Mouse (Mus musculus): ENCODE data around the gene Ret. TPM values are rescaled to one million over a fixed set of nuclear protein-coding genes. Genes with fewer than 3 reads are reported as not detected.

Gene Ret
- 4.3 and 11.9 TPM in 2 replicates for polyA plus RNA-seq (2012; rRNA removed)

DNA sequence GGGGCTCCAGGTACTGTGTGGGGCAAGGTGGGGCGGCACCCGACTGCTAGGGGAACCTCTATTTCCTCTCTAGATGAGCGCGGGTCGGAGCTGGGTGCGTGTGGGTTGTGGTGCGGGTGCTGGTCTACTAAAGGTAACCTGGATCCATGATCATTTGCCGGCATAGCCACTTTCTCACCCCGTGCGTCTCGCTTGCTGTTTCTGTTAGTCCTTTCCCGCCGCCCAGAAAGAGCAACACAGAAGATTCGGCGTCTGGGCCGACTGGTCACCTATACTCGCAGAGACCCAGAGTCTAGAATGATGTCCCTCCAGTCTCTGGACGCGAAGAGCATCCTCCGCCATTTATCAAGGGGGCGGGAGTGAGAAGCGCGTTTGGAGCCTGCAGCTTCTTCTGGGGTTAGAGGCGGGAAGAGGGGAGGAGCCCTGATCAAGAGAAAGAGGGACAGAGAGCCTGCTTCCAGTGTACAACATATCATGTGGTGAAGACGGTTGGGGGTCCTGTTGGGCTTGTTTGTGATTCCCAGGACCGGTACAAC, at the start of gene Ret:
Gene Ret (minus strand): TSS at position 279 of the 536 bp plus-strand sequence.
- no peak for TF ChIP-seq CTCF (IDR thresholded peaks at IDR 0.05; ENCODE audit: borderline replicate concordance, extremely low read depth, insufficient read depth, insufficient read length)
- no peak for TF ChIP-seq POLR2A (IDR thresholded peaks at IDR 0.05; ENCODE audit: borderline replicate concordance, extremely low read depth, insufficient read depth, insufficient read length, poor library complexity, severe bottlenecking)
- peak; percentile 47 for DNase-seq (ENCODE audit: low read depth)

DNA sequence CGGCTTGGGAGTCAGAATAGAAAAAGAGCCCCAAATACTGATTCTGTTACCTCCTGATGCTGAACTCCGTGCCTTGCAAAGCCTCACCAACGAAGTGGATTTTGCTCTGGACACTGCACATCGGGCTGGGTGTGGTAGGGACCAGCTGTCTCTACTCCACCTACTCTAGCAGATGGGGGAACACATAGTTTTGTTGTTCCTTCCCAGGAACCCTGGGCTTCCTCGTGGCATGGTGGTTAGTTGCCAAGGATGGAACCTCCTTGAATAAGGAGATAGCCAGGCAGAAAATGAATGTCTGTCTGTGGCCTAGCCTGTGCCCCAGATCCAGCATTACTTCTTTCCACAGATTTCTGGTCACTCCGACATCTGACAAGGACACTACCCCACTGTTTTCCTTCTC, 49.6 kb upstream of the Ret start:
- no peak for DNase-seq (ENCODE audit: low read depth)
- TF ChIP-seq POLR2A (IDR thresholded peaks at IDR 0.05; ENCODE audit: borderline replicate concordance, extremely low read depth, insufficient read depth, insufficient read length, poor library complexity, severe bottlenecking) (no peak), CTCF (IDR thresholded peaks at IDR 0.05; ENCODE audit: borderline replicate concordance, extremely low read depth, insufficient read depth, insufficient read length) (no peak)

DNA sequence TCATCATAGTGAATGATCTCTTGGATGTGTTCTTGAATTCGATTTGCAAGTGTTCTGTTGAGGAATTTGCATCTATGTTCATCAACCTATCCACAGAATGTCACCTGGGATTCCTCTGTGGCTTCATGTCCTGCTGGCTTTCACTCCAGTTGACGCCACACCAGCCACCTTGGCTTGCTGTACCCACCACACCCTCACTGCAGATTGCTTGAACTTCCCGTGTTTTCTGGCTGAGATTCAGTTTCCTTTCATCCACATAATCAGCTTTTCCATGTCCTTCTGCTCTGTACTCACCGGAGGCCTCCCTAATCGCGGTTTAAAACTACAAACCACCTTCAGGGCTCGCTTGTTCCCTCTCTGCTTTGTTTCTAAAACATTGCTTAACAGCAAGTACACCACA, 46.6 kb upstream of the Ret start:
- TF ChIP-seq CTCF (IDR thresholded peaks at IDR 0.05; ENCODE audit: borderline replicate concordance, extremely low read depth, insufficient read depth, insufficient read length), result no peak
- TF ChIP-seq POLR2A (IDR thresholded peaks at IDR 0.05; ENCODE audit: borderline replicate concordance, extremely low read depth, insufficient read depth, insufficient read length, poor library complexity, severe bottlenecking), result no peak
- no peak for DNase-seq (ENCODE audit: low read depth)

DNA sequence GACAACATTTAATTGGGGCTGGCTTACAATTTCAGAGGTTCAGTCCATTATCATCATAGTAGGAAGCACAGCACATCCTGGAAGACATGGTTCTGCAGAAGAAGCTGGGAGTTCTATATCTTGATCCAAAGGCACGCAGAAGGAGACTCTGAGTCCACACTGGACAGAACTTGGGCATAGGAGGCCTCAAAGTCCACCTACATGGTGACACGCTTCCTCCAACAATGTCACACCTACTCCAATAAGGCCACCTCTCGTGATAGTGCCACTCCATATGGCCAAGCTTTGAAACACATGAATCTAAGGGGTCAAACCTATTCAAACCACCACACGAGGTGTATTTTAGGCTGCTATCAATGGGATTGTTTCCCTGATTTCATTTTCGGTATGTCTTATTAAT, 45.4 kb upstream of the Ret start:
- DNase-seq (ENCODE audit: low read depth), result no peak
- TF ChIP-seq CTCF (IDR thresholded peaks at IDR 0.05; ENCODE audit: borderline replicate concordance, extremely low read depth, insufficient read depth, insufficient read length), result no peak
- TF ChIP-seq POLR2A (IDR thresholded peaks at IDR 0.05; ENCODE audit: borderline replicate concordance, extremely low read depth, insufficient read depth, insufficient read length, poor library complexity, severe bottlenecking), result no peak

DNA sequence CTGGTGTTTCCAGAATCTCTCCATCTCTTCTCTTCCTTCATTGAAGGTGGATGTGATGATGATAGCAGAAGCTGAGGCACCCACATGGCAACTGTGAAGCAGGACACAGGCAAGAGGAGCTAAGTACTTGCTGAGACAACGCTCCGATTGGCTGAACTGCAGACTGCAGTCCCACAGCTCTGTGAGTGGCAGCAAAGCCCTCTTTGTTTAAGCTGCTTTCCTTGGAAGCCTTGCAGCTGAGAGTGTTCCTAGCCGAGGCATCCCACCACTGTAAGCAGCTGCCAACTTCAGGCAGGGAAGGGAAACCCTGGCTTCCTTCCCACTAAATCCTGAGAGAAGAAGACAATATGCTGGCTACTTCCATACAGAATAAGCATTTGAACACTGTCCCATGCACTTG, 28.6 kb upstream of the Ret start:
- peak; percentile 84 for DNase-seq (ENCODE audit: low read depth)
- TF ChIP-seq POLR2A (IDR thresholded peaks at IDR 0.05; ENCODE audit: borderline replicate concordance, extremely low read depth, insufficient read depth, insufficient read length, poor library complexity, severe bottlenecking) (no peak), CTCF (IDR thresholded peaks at IDR 0.05; ENCODE audit: borderline replicate concordance, extremely low read depth, insufficient read depth, insufficient read length) (no peak)

DNA sequence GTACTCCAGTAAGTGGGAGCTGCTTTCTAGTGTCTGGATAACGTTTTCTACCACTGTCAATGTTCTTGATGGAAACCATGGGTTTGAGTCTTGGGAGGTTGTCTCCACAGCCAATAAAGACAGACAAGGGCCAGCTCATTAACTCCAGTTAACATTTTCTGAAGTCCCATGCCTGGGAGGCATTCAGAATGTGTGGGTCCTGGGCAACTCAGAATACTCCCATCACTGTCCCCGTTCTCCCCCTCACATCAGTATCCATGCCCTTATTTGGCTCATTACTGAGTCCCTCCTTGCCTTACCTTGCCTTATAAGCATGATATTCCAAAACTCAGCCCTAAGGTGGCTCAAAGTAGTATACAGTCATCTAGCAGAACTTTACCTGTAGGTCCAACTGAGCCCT, 25.0 kb upstream of the Ret start:
- TF ChIP-seq POLR2A (IDR thresholded peaks at IDR 0.05; ENCODE audit: borderline replicate concordance, extremely low read depth, insufficient read depth, insufficient read length, poor library complexity, severe bottlenecking) (no peak), CTCF (IDR thresholded peaks at IDR 0.05; ENCODE audit: borderline replicate concordance, extremely low read depth, insufficient read depth, insufficient read length) (no peak)
- no peak for DNase-seq (ENCODE audit: low read depth)

DNA sequence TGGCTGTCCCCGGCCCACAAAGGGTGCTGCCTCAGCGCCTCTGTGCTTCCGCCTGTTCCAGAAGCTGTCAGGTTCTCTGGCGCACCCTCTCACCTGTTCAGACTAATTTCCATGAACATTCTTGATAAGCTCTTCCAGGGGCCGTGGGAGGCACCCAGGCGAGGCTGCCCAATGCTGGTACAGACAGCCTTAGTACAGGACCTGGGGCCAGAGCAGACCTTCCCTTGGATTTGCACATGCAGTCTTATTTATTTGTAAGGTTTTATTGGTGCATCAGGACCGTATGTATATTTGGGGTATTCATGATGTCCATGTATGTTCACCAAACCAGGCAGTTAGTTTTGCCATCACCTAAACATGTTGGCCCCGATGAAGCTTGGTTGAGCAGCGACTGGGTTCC, 18.2 kb upstream of the Ret start:
- TF ChIP-seq POLR2A (IDR thresholded peaks at IDR 0.05; ENCODE audit: borderline replicate concordance, extremely low read depth, insufficient read depth, insufficient read length, poor library complexity, severe bottlenecking) (no peak), CTCF (IDR thresholded peaks at IDR 0.05; ENCODE audit: borderline replicate concordance, extremely low read depth, insufficient read depth, insufficient read length) (no peak)
- DNase-seq (ENCODE audit: low read depth), result no peak

DNA sequence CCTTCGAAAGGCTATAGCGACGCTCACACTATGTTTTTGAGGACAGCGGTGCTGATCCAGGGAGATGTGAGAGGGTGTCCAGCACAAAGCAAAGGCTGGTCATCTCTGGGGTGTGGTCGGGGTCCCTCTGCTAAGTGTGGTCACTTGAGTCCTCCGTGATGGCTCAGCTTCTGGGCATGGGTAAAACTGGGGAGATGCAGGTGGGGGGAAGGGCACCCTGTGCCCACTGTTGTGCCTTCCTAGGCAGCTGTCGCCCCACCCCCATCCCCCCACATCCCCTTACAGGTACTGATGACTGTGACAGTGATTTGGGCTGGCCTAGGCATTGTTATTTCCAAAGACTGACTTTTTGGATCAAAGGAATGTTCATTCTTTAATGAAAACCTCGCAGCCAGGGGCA, 10.8 kb upstream of the Ret start:
- DNase-seq (ENCODE audit: low read depth), result no peak

DNA sequence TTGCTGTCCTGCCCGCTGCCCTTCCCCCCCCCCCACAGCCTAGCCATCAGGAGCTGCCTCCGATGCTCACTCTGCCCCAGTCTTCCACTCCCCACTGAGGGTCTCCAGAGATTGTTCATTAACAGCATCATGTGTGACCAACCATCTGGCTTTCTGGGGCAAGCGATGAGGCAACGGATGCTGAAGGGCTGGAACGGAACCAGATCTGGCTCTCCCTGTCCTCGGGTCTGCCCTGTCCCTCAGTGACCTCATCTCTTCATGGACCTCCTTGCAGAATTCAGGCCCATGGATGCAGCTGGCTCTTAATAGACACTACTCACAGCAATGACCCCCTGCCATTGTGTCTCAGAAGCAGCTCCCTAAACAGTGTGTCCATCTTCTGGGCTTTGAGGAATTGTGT, 8.9 kb upstream of the Ret start:
- TF ChIP-seq CTCF (IDR thresholded peaks at IDR 0.05; ENCODE audit: borderline replicate concordance, extremely low read depth, insufficient read depth, insufficient read length) (no peak), POLR2A (IDR thresholded peaks at IDR 0.05; ENCODE audit: borderline replicate concordance, extremely low read depth, insufficient read depth, insufficient read length, poor library complexity, severe bottlenecking) (no peak)
- no peak for DNase-seq (ENCODE audit: low read depth)

More for the DNA sequence above, 10.8 kb upstream of the Ret start:
- TF ChIP-seq POLR2A (IDR thresholded peaks at IDR 0.05; ENCODE audit: borderline replicate concordance, extremely low read depth, insufficient read depth, insufficient read length, poor library complexity, severe bottlenecking) (no peak), CTCF (IDR thresholded peaks at IDR 0.05; ENCODE audit: borderline replicate concordance, extremely low read depth, insufficient read depth, insufficient read length) (no peak)

DNA sequence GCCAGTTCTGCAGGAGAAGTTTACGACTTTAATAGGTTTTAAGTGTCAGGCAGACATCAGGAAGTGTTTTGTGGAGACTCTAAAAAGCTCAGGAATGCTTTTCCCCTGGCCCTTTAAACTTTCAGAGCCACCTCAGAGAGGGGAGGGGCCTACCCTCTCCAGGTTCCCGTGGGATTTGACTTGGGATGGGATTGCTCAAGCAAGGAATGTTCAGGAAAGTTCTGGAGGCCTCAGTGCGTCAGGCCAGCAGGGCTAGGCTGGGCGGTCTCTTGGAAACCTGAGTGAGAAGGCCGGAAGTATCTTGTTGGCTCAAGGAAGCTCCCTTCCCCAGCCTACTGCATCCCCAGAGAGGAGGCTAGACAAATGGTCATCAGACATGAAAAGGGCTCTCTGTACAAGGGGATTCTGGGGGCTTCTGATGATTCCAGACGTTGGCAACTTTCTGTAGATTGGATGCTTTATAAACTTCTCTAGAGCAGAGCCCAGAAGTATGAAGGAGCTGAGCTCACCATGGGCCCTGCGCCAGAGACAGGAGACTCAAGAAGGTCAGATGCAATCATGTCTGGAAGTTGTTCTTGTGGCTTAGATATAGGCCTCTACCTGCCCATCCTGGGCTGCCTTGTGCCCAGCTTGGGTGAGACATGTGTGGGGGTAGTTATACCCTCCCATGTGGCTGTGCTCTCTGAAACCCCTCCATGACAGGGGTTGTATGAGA, 7.8 kb upstream of the Ret start:
- DNase-seq (ENCODE audit: low read depth), result no peak
- TF ChIP-seq CTCF (IDR thresholded peaks at IDR 0.05; ENCODE audit: borderline replicate concordance, extremely low read depth, insufficient read depth, insufficient read length), result no peak
- TF ChIP-seq POLR2A (IDR thresholded peaks at IDR 0.05; ENCODE audit: borderline replicate concordance, extremely low read depth, insufficient read depth, insufficient read length, poor library complexity, severe bottlenecking), result no peak

DNA sequence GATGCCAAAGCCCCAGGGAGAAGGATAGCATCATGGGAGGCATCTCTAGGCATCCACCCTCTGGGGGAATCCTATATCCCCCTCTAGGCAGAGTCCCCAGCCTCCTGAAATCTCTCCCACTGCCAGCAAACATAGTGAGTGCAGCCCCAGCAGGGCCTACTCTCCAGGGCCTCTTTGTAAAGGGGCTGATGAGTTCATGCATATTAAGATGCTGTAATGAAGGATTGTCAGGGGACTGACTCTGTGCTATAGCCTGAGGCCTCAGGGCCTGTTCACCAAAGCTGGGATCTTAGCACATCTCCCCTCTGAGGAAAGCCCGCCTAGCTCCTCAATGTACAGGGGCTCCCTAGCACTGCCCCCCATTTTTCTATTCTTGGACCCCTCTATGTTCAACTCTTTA, 6.6 kb upstream of the Ret start:
- TF ChIP-seq POLR2A (IDR thresholded peaks at IDR 0.05; ENCODE audit: borderline replicate concordance, extremely low read depth, insufficient read depth, insufficient read length, poor library complexity, severe bottlenecking), result no peak
- TF ChIP-seq CTCF (IDR thresholded peaks at IDR 0.05; ENCODE audit: borderline replicate concordance, extremely low read depth, insufficient read depth, insufficient read length), result no peak
- DNase-seq (ENCODE audit: low read depth), result no peak
